Mouse (Mus musculus) T-cell, adult 66 days (primary cell): ENCODE results near the gene Ptgir. TPM values are rescaled to one million over a fixed set of nuclear protein-coding genes. Genes with fewer than 3 reads are reported as not detected.

ENCODE experiments used
- total RNA-seq, 2 experiments: library from RNA; stranded (reverse); gene quantifications; 3 replicates in 1 of 2; 4 replicates in 1 of 2; pipeline ENCODE4 v1.2.4; 2023

Gene Ptgir
- 1 to 10 TPM; 1.5 to 1.9 TPM for total RNA-seq

GRCm38 (mm10) chr7:16906281-16906680 is at the start of gene Ptgir:
Gene Ptgir, plus strand, starts transcription at chr7:16906490.

DNA sequence AGATGAGACGGTGACA is 31.2 kb upstream of the Ptgir start, which contains the start of gene Dact3:
Gene Dact3 (plus strand): TSS at position 8 of the 16 bp plus-strand sequence.

DNA sequence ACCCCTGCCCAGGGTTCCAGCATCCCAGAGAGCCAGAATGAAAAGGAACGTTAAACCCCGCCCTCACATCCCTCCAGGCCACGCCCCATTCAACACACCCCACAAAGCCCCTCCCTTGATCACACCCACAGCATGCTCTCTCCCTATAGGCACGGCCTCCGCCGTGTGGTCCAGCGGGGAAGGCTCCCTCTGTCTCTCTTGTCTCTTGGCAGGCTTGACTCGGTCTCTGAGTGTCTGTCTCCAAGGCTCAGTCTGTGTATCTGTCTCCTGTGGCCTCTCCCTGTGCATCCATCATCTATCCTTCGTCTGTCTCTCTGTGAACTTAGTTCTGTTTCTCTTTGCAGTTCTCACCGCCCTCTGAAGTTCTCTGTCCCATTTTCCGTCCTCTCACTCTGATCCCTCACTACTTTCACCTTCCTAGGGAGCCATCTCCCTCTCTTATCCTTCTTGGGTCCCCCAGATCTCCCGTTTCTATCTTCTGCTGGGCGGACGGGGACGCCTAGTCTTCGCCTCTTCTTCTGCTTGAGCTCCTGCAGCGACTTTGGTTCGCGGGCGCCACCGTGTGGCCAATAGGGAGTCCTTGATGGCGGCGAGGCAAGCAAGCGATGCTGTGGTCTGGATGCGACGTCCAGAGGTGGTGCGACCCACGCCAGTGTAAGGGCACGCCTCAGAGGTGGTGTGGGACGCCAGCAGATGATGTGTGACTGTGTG is 14.5 kb upstream of the Ptgir start, which contains the start of gene Gng8:
Gene Gng8 (plus strand): TSS at position 146 of the 711 bp plus-strand sequence.

GRCm38 (mm10) chr7:16924037-16924834 is 17.9 kb downstream of the Ptgir start, which contains the start of gene Calm3:
Gene Calm3, minus strand, starts transcription at chr7:16924114.

GRCm38 (mm10) chr7:16944061-16944807 is 37.9 kb downstream of the Ptgir start, which contains the start of gene Pnmal2:
Gene Pnmal2, plus strand, starts transcription at chr7:16944682.

GRCm38 (mm10) chr7:16959539-16960187 is 53.4 kb downstream of the Ptgir start, which contains the start of gene Pnmal1:
Gene Pnmal1, plus strand, starts transcription at chr7:16959679.

Other genes with a start within 250 kb of the Ptgir start
- not detected for gene Ceacam15, start 230.8 kb upstream of the Ptgir start, total RNA-seq
- not detected for gene Ceacam9, start 184.6 kb upstream of the Ptgir start, total RNA-seq
- gene Ap2s1, start 168.1 kb upstream of the Ptgir start, total RNA-seq: 10 to 100 TPM; 85.3 to 95.2 TPM
- gene Slc1a5, start 125.2 kb upstream of the Ptgir start, total RNA-seq: 100 to 1,000 TPM; 137 to 141 TPM
- gene Strn4, start 90.6 kb upstream of the Ptgir start, total RNA-seq: 100 to 1,000 TPM; 136 to 150 TPM
- 10 to 100 TPM; 23.8 to 28.4 TPM for gene Fkrp, start 89.8 kb upstream of the Ptgir start, total RNA-seq
- 100 to 1,000 TPM; 225 to 233 TPM for gene Prkd2, start 63.6 kb upstream of the Ptgir start, total RNA-seq
- gene Dact3, start 31.2 kb upstream of the Ptgir start, total RNA-seq: under 1 TPM; 0.29 to 0.56 TPM
- not detected for gene Gng8, start 14.7 kb upstream of the Ptgir start, total RNA-seq
- 100 to 1,000 TPM; 118 to 124 TPM for gene Calm3, start 17.6 kb downstream of the Ptgir start, total RNA-seq
- gene Pnmal2, start 38.2 kb downstream of the Ptgir start, total RNA-seq: not detected
- gene Pnmal1, start 53.2 kb downstream of the Ptgir start, total RNA-seq: not detected
- 1 to 10 TPM; 2.7 to 3.4 TPM for gene Gm42372, start 76.6 kb downstream of the Ptgir start, total RNA-seq
- under 1 TPM in 1 of 2 experiments, not detected in 1; 0.29 TPM for gene Ccdc8, start 86.2 kb downstream of the Ptgir start, total RNA-seq
- gene Ppp5c, start 121.4 kb downstream of the Ptgir start, total RNA-seq: 100 to 1,000 TPM in 1 of 2 experiments, 10 to 100 TPM in 1; 92.5 to 103 TPM
- 1 to 10 TPM; 1.3 to 3.4 TPM for gene Hif3a, start 155.9 kb downstream of the Ptgir start, total RNA-seq
- gene Psg16, start 167.6 kb downstream of the Ptgir start, total RNA-seq: under 1 TPM in 1 of 2 experiments, not detected in 1; 0.12 TPM
- gene Ceacam3, start 243.8 kb downstream of the Ptgir start, total RNA-seq: not detected